Mouse (Mus musculus) ES-E14 (cell line): ENCODE results near the gene Gm28308. TPM values are rescaled to one million over a fixed set of nuclear protein-coding genes. Genes with fewer than 3 reads are reported as not detected.

Experiments
- DNase-seq: peaks from one replicate; pipeline ENCODE4 v3.0.0-alpha.2; 2013; ENCODE audit warnings: low read depth, low spot score
- H3K27ac ChIP-seq: 2 replicates; pipeline ENCODE4 v1.5.1; 2012; ENCODE audit warnings: low read depth, mild to moderate bottlenecking, low read length, moderate library complexity, mixed read lengths; ENCODE audit not compliant: poor library complexity, insufficient read depth, severe bottlenecking
- H3K36me3 ChIP-seq: 2 replicates; pipeline ENCODE4 v1.6.1; 2012; ENCODE audit warnings: mild to moderate bottlenecking, low read length, moderate library complexity, mixed read lengths; ENCODE audit not compliant: control insufficient read depth, poor library complexity, insufficient read depth, severe bottlenecking
- H3K4me1 ChIP-seq, 2 experiments: fragments of 150-350 bp in 1 of 2; sonication (generic) in 1 of 2; 2 replicates each; pipeline ENCODE4 v1.6.1; 2012; ENCODE audit warnings: low read length in 2 of 2, mild to moderate bottlenecking in 1 of 2, mixed read lengths in 1 of 2; ENCODE audit not compliant: control insufficient read depth in 2 of 2, insufficient read depth in 2 of 2, poor library complexity in 1 of 2
- H3K4me3 ChIP-seq, 2 experiments: fragments of 150-350 bp in 1 of 2; sonication (generic) in 1 of 2; 2 replicates each; pipeline ENCODE4 v1.5.1; 2012; ENCODE audit warnings: low read length in 2 of 2, low read depth in 1 of 2, mild to moderate bottlenecking in 1 of 2, mixed read lengths in 1 of 2; ENCODE audit not compliant: insufficient read depth in 1 of 2, poor library complexity in 1 of 2, severe bottlenecking in 1 of 2
- H3K9ac ChIP-seq: 2 replicates; pipeline ENCODE4 v1.6.1; 2012; ENCODE audit warnings: low read depth, mild to moderate bottlenecking, low read length, mixed read lengths; ENCODE audit not compliant: poor library complexity, insufficient read depth, severe bottlenecking
- H3K9me3 ChIP-seq: fragments of 150-350 bp; sonication (generic); 2 replicates; pipeline ENCODE4 v1.6.1; 2012; ENCODE audit warnings: low read depth, mild to moderate bottlenecking, low read length; ENCODE audit not compliant: control insufficient read depth, insufficient read depth
- CHD2 ChIP-seq: IDR thresholded peaks from 2 replicates; pipeline ENCODE4 v1.6.1; 2014; ENCODE audit warnings: mild to moderate bottlenecking, low read depth, low read length, inconsistent platforms
- HCFC1 ChIP-seq: IDR thresholded peaks from 2 replicates; pipeline ENCODE4 v1.6.1; 2012; ENCODE audit warnings: low read length, inconsistent platforms, borderline replicate concordance; ENCODE audit not compliant: insufficient read depth
- MAFK ChIP-seq: IDR thresholded peaks from 2 replicates; pipeline ENCODE4 v1.6.1; 2014; ENCODE audit warnings: mild to moderate bottlenecking, low read depth, low read length, inconsistent platforms; ENCODE audit not compliant: insufficient read depth
- ZC3H11A ChIP-seq: IDR thresholded peaks from 2 replicates; pipeline ENCODE4 v1.6.1; 2012; ENCODE audit warnings: low read depth, mild to moderate bottlenecking, inconsistent platforms, low read length, borderline replicate concordance
- ZNF384 ChIP-seq: IDR thresholded peaks from 2 replicates; pipeline ENCODE4 v1.6.1; 2012; ENCODE audit warnings: low read depth, low read length, inconsistent platforms
- in situ Hi-C, 2 experiments: fragments of 600-800 bp; cut with MboI; formaldehyde crosslinking; loops; one replicate each; pipeline ENCODE4 v1.15.1; 2025; ENCODE audit warnings: low sequenced_read_pairs in 2 of 2, inconsistent platforms in 1 of 2; ENCODE audit not compliant: unreplicated experiment in 2 of 2
- total RNA-seq: library from RNA; depleted of rRNA; stranded (reverse); fragments of 300-350 nt; gene quantifications from 2 replicates; pipeline ENCODE4 v1.2.3, GENCODE M21; 2012

Gene Gm28308
- total RNA-seq, 1 experiment = 0.31 TPM

- Histone ChIP-seq H3K27ac (no peak overlapping the region), H3K9me3 (no peaks in the 10 kb centered on the region), H3K4me3 (no peak overlapping the region), H3K9ac (no peak overlapping the region), H3K4me1 (no peaks in the 10 kb centered on the region; a peak in 1 of 4 replicates), H3K36me3 (no peaks in the 10 kb centered on the region)
- in situ Hi-C loops = no loop called here
- TF ChIP-seq MAFK (no peak), HCFC1 (no peak), ZNF384 (no peak), ZC3H11A (no peak), CHD2 (no peak)
- DNase-seq = no peak
These were observed 28.5 kb downstream of the Gm28308 start for GRCm38 (mm10) chr6:52184668-52185067.

- H3K4me3 ChIP-seq = no peak overlapping the region
- H3K4me1 ChIP-seq = no peaks in the 10 kb centered on the region; a peak in 1 of 4 replicates
- in situ Hi-C loops = no loop called here
- DNase-seq = no peak
- TF ChIP-seq MAFK (no peak), ZNF384 (no peak), ZC3H11A (no peak)
- H3K27ac ChIP-seq = no peak overlapping the region
- H3K9me3 ChIP-seq = no peaks in the 10 kb centered on the region
- H3K9ac ChIP-seq = no peak overlapping the region
- no peaks in the 10 kb centered on the region for H3K36me3 ChIP-seq
These were observed 29.6 kb downstream of the Gm28308 start for GRCm38 (mm10) chr6:52183311-52184080.

- Histone ChIP-seq H3K9ac (no peak overlapping the region), H3K4me3 (no peak overlapping the region), H3K27ac (no peak overlapping the region), H3K36me3 (no peaks in the 10 kb centered on the region), H3K4me1 (no peaks in the 10 kb centered on the region; a peak in 1 of 4 replicates), H3K9me3 (no peaks in the 10 kb centered on the region)
- TF ChIP-seq ZNF384 (no peak), HCFC1 (no peak), CHD2 (no peak), ZC3H11A (no peak), MAFK (no peak)
- in situ Hi-C loops = no loop called here
- no peak for DNase-seq
These were observed 30.3 kb downstream of the Gm28308 start for GRCm38 (mm10) chr6:52182793-52183192.

- no peak for DNase-seq
- Histone ChIP-seq H3K27ac (no peak overlapping the region), H3K4me3 (no peak overlapping the region), H3K4me1 (no peaks in the 10 kb centered on the region; a peak in 2 of 4 replicates), H3K9me3 (no peaks in the 10 kb centered on the region), H3K36me3 (no peaks in the 10 kb centered on the region), H3K9ac (no peak overlapping the region)
- TF ChIP-seq CHD2 (no peak), MAFK (no peak), ZC3H11A (no peak), HCFC1 (no peak), ZNF384 (no peak)
- in situ Hi-C loops = no loop called here
These were observed 31.1 kb downstream of the Gm28308 start for GRCm38 (mm10) chr6:52182030-52182429.

GRCm38 (mm10) chr6:52180726-52181125 is 32.4 kb downstream of the Gm28308 start:
- H3K27ac ChIP-seq = no peak overlapping the region
- no peaks in the 10 kb centered on the region for H3K9me3 ChIP-seq
- DNase-seq = no peak
- in situ Hi-C loops = no loop called here
- H3K4me1 ChIP-seq = peaks cover 0 to 2% of the 10 kb centered on the region in 2 experiments; a peak in 2 of 4 replicates
- TF ChIP-seq ZC3H11A (no peak), HCFC1 (no peak), ZNF384 (no peak), CHD2 (no peak), MAFK (no peak)
- H3K36me3 ChIP-seq = no peaks in the 10 kb centered on the region
- no peak overlapping the region for H3K9ac ChIP-seq
- H3K4me3 ChIP-seq = no peak overlapping the region
